Mouse (Mus musculus) cerebellum, postnatal 36 days (tissue): Measurements from ENCODE around the gene Scgb2b15.
"Not testable (repeated sequence)": the region's sequence is repeated elsewhere in the genome, so short reads cannot be mapped to it uniquely, and the experiment has no call there.

Source experiments
- DNase-seq, 2 experiments: peaks; one replicate each; pipeline ENCODE4 v3.0.0; 2021 to 2022; ENCODE audit warnings: mixed read lengths in 2 of 2

Gene Scgb2b15

GRCm38 (mm10) chr7:32829562-32829961 is at the start of gene Scgb2b15:
Scgb2b15 (minus strand) TSS chr7:32829662.
- not testable (repeated sequence) for DNase-seq

DNA sequence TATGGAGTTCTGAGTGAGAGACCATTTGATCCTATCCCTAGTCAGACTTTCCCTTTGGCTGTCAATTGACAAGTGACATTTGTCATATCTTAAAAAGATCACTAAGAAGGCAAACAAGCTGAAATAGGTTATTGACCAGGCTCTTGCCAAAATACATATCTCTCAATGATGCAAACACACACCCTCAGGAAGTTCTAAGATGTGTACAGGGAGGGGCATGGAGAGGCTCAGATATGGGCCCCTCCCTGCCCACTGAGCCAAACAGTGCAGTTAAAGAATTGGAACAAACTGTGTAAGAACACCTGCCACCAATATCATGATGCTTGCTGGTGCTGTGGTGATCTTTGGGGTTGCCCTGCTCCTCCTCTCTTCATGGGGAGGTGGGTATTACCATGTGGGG is 6.8 kb upstream of the Scgb2b15 start, which contains the start of gene Scgb1b15:
Gene Scgb1b15, plus strand, starts transcription at position 301 of the 400 bp plus-strand sequence.
- not testable (repeated sequence) for DNase-seq
